In the genomic region with DNA sequence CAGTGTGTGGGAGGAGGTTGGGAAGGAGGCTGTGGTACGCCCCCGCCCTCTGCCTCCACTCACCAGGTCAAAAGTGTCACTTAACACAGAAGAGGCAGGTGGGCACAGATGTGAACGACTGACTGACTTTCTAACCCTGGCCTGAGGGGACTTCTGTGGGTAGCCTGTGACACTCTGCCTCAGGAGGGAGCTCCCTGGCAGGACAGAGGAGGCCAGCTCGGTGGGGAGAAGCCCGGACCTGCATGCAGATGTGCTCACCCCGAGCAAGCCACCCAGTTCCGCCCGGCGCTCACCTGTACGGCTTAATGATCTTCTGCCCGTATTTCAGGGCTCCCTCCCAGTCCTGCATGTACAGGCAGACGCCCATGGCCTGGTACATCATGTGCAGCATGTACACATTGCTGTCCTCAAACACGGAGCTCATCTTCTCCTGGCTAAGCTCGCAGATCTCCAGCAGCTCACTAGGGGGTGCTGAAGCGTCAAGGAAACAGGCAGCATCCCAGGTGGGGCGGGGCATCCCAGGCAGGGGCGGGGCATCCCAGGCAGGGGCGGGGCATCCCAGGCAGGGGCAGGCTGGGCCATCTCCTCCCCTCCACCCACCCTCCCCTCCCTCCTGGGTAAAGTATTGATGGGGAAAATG, we compare ENCODE assay signal across 10 mouse cellular contexts. TPM values are rescaled to one million over a fixed set of nuclear protein-coding genes. Genes with fewer than 3 reads are reported as not detected.
DNase-seq lines count a peak whose midpoint lies in the region; ATAC-seq and TF ChIP-seq lines count a peak whose summit lies in the region.
"Had no signal": no experiment of that assay in that cellular context is flagged by ENCODE, and none has a peak within 500 bp of the region (broad histone marks: within the 10 kb centered on the region; RNA-seq: fewer than 3 reads in every experiment).

No protein-coding gene starts in this region.

- DNase-seq in WW6 (ENCODE audit: low read depth, low spot score), result peak; percentile 62
- DNase-seq in embryo, embryonic 10.5 days (ENCODE audit: low spot score), result peak; percentile 59
- peak; percentile 58 to 61 for DNase-seq in left cerebral cortex, adult 18-20 months (ENCODE audit: low spot score in 2 of 2)
- peak; percentile 62 to 68 for DNase-seq in lung, postnatal 4 days

- no peak overlapping the region for H3K9ac ChIP-seq in forebrain, embryonic 12.5 days
- H3K9ac ChIP-seq in forebrain, embryonic 13.5 days, result no peak overlapping the region
- no peak overlapping the region for H3K9ac ChIP-seq in intestine, embryonic 15.5 days
- H3K9ac ChIP-seq: heart, embryonic 13.5 days had no signal

- H3K4me1 ChIP-seq in forebrain, embryonic 12.5 days, result peaks cover 19% of the 10 kb centered on the region
- H3K4me1 ChIP-seq in forebrain, embryonic 13.5 days, result peaks cover 7% of the 10 kb centered on the region
- H3K4me1 ChIP-seq in intestine, embryonic 15.5 days (replicated peaks), result 0 out of 2 replicates have a peak, but pooled peaks cover 15% of the 10 kb centered on the region
- no peaks in the 10 kb centered on the region; the same call in 1 of the 2 replicates for H3K4me1 ChIP-seq in testis, adult 2 months (ENCODE audit: control insufficient read depth, insufficient read depth, low read length)

- no peak overlapping the region for H3K4me3 ChIP-seq in forebrain, embryonic 12.5 days (replicated peaks)
- no peak overlapping the region for H3K4me3 ChIP-seq in forebrain, embryonic 13.5 days
- no peak overlapping the region for H3K4me3 ChIP-seq in intestine, embryonic 15.5 days (replicated peaks)
- peak overlapping the region; percentile 3; the same call in 1 of the 2 replicates for H3K4me3 ChIP-seq in testis, adult 2 months (ENCODE audit: control insufficient read depth, low read depth, low read length)
- H3K4me3 ChIP-seq: heart, embryonic 13.5 days had no signal

- H3K27ac ChIP-seq in forebrain, embryonic 12.5 days, result no peak overlapping the region
- H3K27ac ChIP-seq in forebrain, embryonic 13.5 days, result no peak overlapping the region
- no peak overlapping the region for H3K27ac ChIP-seq in intestine, embryonic 15.5 days
- no peak overlapping the region for H3K27ac ChIP-seq in testis, adult 2 months (ENCODE audit: control insufficient read depth, insufficient read depth, low read depth, low read length)
- H3K27ac ChIP-seq: heart, embryonic 13.5 days had no signal

- H3K9me3 ChIP-seq in forebrain, embryonic 12.5 days, result no peaks in the 10 kb centered on the region
- no peaks in the 10 kb centered on the region for H3K9me3 ChIP-seq in forebrain, embryonic 13.5 days (replicated peaks)
- no peaks in the 10 kb centered on the region for H3K9me3 ChIP-seq in intestine, embryonic 15.5 days
- H3K9me3 ChIP-seq: heart, embryonic 13.5 days had no signal

- peak; percentile 41; the same call in 1 of the 2 replicates for TF ChIP-seq CTCF in testis, adult 2 months (IDR thresholded peaks at IDR 0.05; ENCODE audit: control insufficient read depth, insufficient read depth, insufficient replicate concordance, low read depth, low read length)

- H3K36me3 ChIP-seq in forebrain, embryonic 12.5 days (replicated peaks), result no peaks in the 10 kb centered on the region
- H3K36me3 ChIP-seq in forebrain, embryonic 13.5 days (ENCODE audit: poor library complexity, severe bottlenecking), result no peaks in the 10 kb centered on the region
- H3K36me3 ChIP-seq in intestine, embryonic 15.5 days, result 0 out of 2 replicates have a peak, but pooled peaks cover 8% of the 10 kb centered on the region
- no peaks in the 10 kb centered on the region for H3K36me3 ChIP-seq in testis, adult 2 months (ENCODE audit: control insufficient read depth, insufficient read depth, low read length)
- H3K36me3 ChIP-seq: G1E had no signal

- ATAC-seq in forebrain, embryonic 12.5 days (ENCODE audit: low FRiP score), result 0 out of 2 replicates have a peak, but pooled peaks have one; percentile 16
- ATAC-seq in forebrain, embryonic 13.5 days, result no peak; the same call in 1 of the 2 replicates
- ATAC-seq in intestine, embryonic 15.5 days, result peak; percentile 18

- WGBS in forebrain, embryonic 12.5 days, result 32% methylated on average over 18 of the region's 18 CpGs
- WGBS in forebrain, embryonic 13.5 days, result 34% methylated on average over 18 of the region's 18 CpGs
- 48% methylated on average over 18 of the region's 18 CpGs for WGBS in intestine, embryonic 15.5 days

- peaks cover 14% of the 10 kb centered on the region for H3K27me3 ChIP-seq in forebrain, embryonic 12.5 days
- peaks cover 4% of the 10 kb centered on the region; the same call in 1 of the 2 replicates for H3K27me3 ChIP-seq in forebrain, embryonic 13.5 days
- H3K27me3 ChIP-seq in intestine, embryonic 15.5 days (replicated peaks), result no peaks in the 10 kb centered on the region
- no peaks in the 10 kb centered on the region for H3K27me3 ChIP-seq in testis, adult 2 months (ENCODE audit: control insufficient read depth, insufficient read depth, low read length)
- H3K27me3 ChIP-seq: heart, embryonic 13.5 days had no signal

- H3K4me2 ChIP-seq in forebrain, embryonic 12.5 days, result no peak overlapping the region
- H3K4me2 ChIP-seq in forebrain, embryonic 13.5 days, result no peak overlapping the region
- H3K4me2 ChIP-seq in intestine, embryonic 15.5 days (replicated peaks), result no peak overlapping the region
- H3K4me2 ChIP-seq: heart, embryonic 13.5 days had no signal

- TF ChIP-seq POLR2A in testis, adult 2 months (IDR thresholded peaks at IDR 0.05; ENCODE audit: control insufficient read depth, low read depth, low read length), result no peak

RNA-seq across cellular contexts. Expression of a gene that starts 38.5 kb away (rescaled TPM):
- polyA plus RNA-seq in forebrain, embryonic 12.5 days (2016; fragmentation: Nextera tagmentation; extraction: Ambion mirVana), result 38.0 and 42.7 TPM in 2 replicates
- 41.9 and 44.9 TPM in 2 replicates for polyA plus RNA-seq in forebrain, embryonic 13.5 days (2015; fragmentation: Nextera tagmentation; extraction: Ambion mirVana)
- 101 and 112 TPM in 2 replicates for polyA plus RNA-seq in intestine, embryonic 15.5 days (2015; fragmentation: Nextera tagmentation; extraction: Ambion mirVana)
- 100 to 1,000 TPM in 1 of 2 experiments, 10 to 100 TPM in 1; 88.4 to 113 TPM for total RNA-seq in left cerebral cortex, adult 18-20 months (2021)
- 22.1 and 23.4 TPM in 2 replicates for polyA plus RNA-seq in testis, adult 2 months (2012; rRNA removed)
- total RNA-seq: G1E had no signal
- polyA plus RNA-seq: G1E had no signal
